Mouse (Mus musculus) stomach, postnatal 0 days (tissue): ENCODE data around the gene Gm3448.

Experiments
- CTCF ChIP-seq: IDR thresholded peaks from 2 replicates; pipeline ENCODE4 v1.5.1; 2016; ENCODE audit warnings: antibody characterized with exemption, low read depth, mild to moderate bottlenecking, moderate library complexity
- EP300 ChIP-seq: optimal IDR thresholded peaks from 2 replicates; pipeline ENCODE3; 2016; ENCODE audit warnings: antibody characterized with exemption

DNA sequence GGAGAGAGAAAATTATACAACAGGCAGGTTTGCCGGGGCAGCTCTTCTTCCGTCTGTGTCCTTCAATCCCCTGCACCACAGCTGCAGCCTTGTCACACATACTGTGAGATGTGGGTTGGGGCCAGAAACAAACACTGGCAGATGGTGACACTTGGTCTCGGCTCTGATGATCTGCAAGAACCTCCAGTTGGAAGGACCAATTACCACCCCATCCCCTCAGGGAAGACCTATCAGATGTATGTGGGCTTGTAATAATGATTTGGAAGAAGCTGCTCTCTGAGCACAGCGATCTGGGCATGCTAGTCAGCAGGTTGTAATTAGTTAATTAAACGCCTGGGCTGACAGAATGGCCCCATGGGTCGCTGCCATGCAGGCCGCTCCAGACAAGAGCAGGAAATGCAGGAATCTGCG lies 47.3 kb upstream of the Gm3448 start:
- TF ChIP-seq EP300 (no peak), CTCF (no peak)
